Mouse (Mus musculus): Measurements from ENCODE around the gene Bsg.
A peak's percentile ranks its signal among the peaks of the same experiment; 100 is the strongest.
"Not testable (repeated sequence)": the region's sequence is repeated elsewhere in the genome, so short reads cannot be mapped to it uniquely, and the experiment has no call there.

Bsg gene

DNA sequence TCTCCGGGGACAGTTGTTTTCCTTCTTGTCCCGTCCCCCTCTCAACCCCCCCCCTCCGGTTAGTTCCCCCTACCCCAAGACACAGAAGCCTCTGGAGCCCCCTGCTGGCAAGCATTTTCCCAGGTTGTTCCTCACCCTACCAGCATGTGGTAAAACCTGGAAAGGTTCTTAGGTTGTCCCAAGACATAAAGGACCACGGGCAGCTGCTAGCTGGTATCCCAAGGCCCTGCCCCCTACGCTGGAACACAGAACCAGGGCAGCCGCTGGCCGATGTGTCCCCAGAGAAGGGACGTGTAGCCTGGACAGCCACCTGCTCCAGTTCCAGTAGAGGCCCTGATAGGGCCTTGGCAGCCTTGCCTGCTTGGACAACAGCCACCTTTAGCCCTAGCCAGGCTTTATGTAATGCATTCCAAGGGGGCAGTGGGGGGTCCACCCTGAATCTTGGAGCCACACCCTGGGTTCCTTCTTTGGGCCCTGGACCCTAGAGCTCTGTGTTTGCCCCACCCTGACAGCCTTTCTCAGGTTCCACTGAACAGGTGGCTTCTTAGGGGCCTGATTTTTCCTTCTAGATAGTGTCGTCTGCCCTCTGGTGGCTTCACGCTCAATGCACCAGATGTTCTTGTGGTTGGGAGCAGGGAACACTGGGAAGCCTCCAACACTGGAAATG, 21.2 kb upstream of the Bsg start:
- no peak for DNase-seq (ENCODE audit: low spot score)

DNA sequence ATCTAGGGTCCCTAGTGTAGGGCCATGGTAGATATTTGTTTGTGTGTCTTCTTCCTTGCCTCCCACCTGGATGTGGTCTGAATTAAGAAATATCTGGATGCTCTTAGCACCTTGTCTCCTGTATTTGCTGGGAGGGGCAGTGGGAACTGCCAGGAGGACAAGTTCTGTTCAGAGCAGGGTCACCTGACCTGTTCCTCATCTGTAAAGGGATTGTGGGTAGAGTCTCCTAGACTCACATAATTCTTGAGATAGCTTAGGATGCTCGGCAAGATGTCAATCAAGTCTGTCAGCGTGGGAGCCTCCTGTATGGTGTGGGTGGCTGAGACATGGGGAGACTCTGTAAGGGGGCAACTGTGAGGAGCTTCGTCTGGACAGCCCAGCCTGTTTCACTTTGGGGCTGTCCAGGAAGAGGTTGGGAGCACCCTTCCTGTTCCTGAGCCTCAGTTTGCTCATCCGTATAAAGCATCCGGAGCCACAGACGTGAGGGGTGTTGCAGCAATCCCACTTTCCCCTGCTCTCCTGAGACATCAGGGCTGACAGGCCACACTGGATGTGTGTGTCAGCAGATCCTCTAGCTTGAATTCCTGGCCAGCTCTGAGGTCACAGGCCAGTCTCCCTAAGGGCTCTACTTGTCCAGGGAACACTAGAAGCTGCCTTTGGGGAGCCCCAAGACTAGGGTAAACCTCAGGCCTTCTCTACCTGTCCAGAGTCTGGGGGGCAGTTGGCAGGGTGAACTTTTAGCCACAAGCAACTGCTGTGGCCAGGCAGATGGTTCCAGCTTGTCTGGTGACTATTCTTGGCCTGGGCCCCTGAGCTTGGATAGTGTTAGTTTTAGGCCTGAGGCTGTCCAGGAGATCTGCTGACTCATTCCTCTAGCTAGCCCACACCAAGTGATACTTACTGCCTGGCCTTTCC, 20.3 kb upstream of the Bsg start:
- no peak for DNase-seq (ENCODE audit: low spot score)

DNA sequence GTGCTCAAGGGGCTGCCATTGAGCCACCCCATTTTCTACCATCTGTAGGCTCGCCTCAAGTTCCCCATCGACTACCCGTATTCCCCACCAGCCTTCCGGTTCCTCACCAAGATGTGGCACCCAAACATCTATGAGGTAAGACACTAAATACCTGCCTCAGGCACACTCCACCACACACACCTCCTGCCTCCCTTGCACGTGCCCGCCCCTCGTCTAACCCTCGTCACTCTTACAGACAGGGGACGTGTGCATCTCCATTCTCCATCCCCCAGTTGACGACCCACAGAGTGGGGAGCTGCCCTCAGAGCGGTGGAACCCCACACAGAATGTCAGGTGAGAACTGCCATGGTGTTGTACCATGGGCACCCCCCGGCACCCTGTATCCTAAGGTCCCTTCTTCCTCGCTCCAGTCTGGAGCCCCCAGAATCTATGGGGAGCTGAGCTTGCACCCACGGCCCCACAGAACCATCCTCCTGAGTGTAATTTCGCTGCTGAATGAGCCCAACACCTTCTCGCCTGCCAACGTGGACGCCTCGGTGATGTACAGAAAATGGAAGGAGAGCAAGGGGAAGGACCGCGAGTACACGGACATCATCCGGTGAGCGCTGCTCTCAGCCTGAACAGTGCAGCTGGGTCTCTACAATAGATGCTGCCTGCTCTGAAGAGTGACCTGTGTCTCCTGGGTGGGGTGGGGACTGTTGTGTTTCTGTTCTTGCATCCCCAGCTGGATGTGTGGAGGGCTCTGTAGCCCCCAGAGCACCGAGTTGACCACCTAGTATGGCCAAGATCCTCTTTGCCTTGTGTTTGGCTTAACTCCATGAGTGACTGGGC, 19.3 kb upstream of the Bsg start:
- no peak for DNase-seq (ENCODE audit: low spot score)

DNA sequence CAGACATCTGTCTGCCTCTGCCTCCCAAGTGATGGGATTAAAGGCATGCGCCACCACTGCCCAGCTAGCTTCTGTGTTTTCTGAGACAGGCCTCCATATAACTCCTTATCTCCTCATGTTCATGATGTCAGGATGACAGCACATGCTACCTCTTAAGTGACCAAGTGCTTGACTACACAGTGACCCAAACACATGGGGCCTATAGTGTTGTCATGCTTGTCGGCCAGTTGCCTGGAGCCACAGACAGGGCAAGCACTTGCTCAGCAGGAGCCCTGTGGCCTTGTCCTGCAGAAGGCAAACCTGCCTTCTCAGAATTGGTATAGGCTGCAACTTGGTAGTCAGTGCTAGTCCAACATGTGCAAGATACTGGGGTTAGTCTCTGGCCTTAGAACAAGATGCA, 18.1 kb upstream of the Bsg start:
- DNase-seq (ENCODE audit: low spot score), result no peak

DNA sequence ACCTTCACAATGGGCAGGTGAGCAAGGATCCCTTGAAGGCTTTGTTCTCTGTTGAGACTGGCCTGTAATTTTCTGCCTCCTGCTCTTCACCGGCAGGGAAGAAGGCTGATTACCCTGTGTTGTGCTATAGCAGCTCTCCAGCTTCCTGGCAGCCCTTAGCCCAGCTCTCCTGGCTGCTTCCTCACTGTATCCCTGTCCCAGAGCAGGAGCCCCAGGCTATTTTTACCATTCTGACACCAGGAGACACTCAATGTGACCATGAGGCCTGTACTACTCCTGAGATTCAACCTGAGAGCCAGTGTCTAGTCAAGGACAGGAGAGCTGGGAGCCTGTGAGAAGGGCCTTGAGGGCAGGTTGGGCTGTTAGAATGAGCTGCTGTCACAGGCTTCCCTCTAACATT, 17.6 kb upstream of the Bsg start:
- no peak for DNase-seq (ENCODE audit: low spot score)

DNA sequence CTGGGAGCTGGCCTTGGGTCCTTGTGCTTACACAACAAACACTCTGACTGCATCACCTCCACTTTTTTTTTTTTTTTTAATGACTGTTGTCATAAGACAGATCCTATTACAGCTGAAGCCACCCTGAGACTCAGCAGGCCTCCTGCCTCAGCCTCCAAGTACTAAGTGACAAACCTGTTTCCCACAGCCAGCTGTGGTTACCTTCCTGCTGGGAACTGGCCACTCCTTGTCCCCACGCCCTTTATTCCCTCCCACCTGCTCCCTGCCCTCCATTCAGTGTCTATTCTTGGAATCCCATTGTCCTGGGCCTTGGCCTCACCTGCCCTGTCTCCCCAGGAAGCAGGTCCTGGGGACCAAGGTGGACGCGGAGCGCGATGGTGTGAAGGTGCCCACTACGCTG, 16.8 kb upstream of the Bsg start:
- no peak for DNase-seq (ENCODE audit: low spot score)

DNA sequence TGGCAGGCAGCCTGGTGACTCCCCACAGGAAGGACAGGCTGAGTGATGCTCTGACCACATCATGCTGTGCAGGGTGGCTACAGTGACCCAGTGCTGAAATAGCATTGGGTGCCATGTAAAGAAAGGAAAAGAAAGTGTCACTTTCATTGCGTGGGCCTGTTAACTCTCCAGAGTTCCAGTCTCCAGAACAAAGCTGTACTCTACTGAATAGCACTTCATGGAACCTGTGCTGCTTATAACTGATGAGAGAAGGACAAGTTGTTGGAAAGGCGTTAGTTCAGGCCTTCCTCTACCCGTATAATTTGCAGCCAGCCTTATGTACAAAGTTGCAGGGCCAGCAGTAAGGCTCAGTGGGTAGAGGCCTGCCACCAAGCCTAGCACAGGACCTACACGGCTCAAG, 15.6 kb upstream of the Bsg start, which contains the start of gene Gzmm:
TSS of gene Gzmm (plus strand) at position 301 of the 400 bp plus-strand sequence.
- no peak for DNase-seq (ENCODE audit: low spot score)

DNA sequence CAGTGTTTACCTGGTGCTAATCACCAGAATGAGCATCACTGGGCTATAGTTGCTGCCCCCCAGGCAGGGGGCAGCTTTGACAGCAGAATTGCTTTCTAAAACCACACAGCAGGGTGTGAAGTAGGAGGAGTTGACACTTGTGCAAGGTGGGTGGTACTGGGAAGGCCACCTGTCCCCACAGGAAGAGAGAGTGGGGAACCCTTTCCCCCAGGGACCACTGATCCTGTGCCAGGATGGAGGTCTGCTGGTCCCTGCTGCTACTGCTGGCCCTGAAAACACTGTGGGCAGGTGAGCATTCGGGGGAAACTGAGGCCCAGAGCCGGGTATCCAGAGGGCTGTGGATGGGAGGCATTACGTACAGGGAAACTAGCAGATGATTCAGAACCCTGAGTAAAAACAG, 15.1 kb upstream of the Bsg start:
- DNase-seq (ENCODE audit: low spot score), result no peak

DNA sequence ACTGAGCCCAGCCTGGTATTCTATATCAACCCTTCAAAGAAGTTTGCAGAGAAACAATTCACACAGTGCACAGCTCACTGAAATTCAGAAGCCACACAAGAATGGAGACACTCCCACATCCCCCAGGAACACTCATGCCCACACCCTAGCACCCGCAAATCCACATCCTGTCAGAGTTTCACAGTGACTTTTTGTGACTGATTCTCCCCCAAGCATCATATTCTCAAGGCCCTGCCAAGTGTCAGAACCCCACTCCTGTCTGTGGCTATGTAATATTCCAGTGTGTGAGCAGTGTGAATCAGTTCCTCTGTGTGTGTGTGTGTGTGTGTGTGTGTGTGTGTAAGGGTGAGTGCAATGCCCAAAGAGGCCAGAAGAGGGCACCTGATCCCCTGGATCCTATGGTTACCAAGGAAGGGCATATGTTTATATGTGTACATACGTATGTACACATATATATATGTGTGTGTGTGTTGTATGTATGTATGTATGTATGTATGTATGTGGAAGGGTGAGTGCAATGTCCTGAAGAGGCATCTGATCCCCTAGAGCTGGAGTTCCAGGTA, 12.2 kb upstream of the Bsg start:
- no peak for DNase-seq (ENCODE audit: low spot score)

DNA sequence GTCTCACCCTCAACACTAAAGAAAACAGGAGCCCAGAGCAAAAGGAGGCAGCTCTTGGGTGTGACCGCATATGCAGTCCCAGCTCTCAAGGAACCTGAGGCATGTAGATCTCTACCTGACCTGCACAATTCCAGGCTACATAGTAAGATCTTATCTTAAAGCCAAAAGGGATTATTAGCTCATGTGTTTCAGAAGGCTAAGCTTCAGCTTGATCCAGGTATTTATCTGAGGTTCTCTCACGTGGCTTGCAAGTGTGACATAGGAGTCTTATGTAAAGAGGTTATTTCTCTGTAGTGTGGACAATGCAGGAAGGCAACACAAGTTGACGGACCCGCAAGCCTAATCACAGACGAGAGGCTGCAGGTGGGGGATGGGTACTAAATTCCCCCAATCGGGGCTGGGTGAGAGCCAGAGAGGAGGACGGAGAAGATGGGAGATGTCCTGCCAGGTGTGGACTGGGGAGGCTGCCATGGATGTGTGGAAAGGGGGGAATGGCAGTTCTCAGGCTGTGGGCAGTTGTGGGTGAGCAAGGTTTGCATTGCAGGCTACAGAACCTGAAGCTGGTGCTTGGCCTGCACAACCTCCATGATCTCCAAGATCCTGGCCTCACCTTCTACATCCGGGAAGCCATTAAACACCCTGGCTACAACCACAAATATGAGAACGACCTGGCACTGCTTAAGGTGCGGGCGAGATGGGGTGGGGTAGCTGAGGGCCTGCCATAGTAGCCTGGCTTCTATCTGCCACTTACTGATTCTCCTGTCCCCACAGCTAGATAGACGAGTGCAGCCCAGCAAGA, 10.5 kb upstream of the Bsg start:
- DNase-seq (ENCODE audit: low spot score), result no peak

DNA sequence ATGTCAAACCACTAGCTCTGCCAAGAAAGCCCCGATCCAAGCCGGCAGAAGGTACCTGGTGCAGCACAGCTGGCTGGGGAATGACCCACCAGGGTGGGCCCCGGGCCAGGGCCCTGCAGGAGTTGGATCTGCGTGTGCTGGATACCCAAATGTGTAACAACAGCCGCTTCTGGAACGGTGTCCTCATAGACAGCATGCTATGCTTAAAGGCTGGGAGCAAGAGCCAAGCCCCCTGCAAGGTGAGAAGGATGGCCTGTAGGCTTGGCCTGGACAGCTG, 10.0 kb upstream of the Bsg start:
- DNase-seq (ENCODE audit: low spot score), result no peak

DNA sequence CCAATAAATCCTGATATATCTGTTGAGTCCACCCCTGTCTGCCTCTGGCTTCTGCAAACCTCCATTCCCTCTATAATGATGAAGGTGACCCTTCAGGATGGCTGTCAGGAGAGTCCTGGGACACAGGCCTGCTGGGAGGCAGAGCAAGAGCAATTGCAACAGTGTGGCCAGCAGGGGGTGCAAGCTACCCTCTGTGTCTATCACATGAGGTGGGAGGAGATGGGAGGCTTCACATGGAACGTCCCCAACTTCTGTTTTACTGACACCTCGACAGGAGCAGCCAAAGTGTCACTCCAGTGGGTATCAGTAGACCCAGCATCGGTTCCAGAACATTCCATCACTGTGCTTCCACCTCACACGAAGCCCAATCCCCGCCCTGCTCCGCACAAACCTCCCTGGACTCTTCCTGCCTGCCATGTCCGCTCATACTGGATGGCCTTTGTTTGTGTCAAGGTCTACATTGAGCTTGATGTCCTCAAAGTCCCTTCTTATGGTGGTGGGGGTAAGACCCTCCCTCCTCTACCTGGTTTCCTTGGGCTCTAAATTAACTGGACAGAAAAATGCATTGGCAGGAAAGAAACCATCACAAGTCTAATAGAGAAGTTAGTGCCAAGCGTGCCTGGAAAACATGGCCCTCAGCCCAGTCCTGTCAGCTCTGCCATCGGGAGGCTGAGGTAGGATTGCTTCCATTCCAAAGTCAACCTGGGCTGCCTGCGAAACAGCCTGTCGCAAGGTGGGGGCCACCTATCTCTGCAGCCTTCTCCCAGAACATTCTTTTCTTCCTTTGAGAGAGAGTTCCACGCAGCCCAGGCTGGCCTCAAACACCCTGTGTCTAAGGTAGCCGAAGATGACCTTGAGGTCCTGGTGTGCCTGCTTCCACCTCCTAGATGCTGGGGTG, 8.8 kb upstream of the Bsg start:
- peak; percentile 64 for DNase-seq (ENCODE audit: low spot score)

DNA sequence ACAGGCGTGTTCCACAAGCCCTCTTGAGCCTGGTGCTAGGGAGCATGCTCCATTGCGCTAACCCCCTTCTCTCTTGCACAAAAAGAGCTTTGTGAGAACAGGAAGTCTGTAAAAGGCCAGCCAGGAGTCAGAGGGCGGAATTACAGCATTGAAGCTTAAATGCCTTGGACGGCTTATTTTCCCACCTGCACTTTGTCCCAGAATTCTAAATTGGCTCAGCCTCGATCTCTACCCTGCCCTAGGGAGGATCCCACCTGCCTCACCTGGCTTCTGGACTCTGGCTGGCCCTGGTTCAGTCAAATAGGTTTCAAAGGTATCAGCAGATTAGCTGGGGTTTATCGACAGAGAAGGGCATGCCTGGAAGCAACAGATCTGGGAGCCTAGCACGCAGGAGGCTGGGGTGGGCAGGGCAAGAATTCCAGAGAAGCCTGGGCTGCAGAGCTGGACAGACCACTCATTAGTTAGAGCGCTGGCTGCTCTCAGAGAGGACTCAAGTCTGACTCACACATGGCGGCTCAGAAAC, 8.1 kb upstream of the Bsg start:
- DNase-seq (ENCODE audit: low spot score), result no peak

DNA sequence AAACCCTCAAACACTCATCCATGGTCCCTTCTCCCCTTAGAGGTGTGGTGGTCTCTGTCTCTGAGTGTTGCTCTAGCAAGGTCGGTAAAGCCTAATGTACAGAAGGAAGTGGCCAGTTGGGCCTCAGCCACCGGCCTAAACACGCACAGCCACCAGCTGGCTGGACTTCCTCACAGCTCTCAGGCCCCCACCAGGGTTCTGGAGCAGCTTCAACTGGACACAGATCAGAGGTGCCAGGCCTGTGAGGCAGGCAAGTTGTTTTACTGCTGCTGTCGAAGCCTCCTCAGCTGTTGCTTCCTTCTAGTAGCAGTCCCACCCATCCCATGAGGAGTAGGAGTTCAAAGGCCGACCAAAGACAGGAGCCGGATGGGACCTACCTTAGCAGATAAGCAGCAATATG, 6.4 kb upstream of the Bsg start:
- DNase-seq (ENCODE audit: low spot score), result no peak

DNA sequence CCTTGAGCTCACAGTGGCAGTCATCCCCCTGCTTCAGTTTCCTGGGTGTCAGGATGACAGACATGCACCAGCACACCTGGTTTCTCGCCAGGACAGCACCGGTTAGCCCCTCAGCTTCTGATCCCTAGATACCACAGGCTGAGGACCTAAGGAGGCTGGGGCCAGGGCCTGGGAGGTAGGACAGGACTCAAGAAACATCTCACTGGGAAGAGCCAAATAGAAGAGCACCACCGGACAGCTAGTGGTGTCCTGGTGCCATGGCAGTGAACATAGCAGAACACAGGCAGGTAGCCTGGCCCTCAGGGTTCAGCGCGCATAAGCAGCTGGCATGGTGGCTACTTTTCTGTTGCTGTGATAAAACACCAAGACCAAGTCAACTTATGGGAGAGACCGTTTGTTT, 5.8 kb upstream of the Bsg start:
- no peak for DNase-seq (ENCODE audit: low spot score)

DNA sequence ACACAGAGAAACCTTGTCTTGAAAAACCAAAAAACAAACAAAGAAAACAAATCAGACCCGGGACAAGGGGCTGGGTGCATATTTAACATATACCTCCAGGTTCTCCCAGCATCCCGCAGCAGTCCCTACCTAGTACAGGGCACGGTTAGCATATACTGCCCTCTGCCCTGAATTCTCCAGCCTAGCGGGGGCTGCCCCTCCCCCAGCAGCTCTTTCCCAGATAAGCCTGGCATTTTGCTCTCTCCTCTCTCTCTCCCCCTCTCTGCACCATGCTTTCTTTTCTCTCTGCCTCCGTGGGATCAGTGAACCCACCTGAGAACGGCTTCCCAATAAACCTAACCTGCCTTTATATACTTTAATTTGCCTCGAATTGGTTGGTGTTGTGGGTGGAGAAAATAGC, 3.6 kb upstream of the Bsg start:
- DNase-seq (ENCODE audit: low spot score), result no peak

DNA sequence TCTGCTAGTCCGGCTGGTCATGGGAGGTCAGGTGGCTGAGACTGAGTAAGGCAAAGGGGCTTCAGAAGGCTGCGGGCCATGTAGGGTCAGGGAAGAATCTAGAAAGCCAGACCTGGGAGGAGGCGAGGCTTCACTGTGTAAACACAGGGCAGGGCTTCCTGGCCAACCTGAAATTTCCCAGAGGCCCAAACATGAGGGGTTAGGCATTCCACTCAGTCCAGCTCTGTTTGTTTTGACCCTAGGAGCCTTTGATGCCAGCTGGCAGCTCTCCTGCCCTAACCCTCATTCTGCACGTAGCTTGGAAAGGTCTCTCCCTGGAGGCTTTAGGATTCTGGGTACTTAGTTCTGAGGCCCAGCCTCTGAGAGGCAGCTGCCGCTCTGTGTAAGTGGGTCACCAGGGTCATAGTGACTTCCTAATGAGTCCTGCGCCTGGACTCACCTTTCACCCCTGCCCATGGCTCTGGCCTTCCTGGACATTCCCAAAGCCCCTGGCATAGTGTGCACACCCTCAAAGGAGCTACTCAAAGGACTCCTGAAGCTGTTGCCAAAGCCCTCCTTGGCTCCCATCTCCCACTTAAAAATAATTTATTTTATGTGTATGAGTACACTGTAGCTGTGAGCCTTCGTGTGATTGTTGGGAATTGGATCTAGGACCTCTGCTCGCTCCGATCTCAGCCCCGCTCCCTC, 2.7 kb upstream of the Bsg start:
- no peak for DNase-seq (ENCODE audit: low spot score)

DNA sequence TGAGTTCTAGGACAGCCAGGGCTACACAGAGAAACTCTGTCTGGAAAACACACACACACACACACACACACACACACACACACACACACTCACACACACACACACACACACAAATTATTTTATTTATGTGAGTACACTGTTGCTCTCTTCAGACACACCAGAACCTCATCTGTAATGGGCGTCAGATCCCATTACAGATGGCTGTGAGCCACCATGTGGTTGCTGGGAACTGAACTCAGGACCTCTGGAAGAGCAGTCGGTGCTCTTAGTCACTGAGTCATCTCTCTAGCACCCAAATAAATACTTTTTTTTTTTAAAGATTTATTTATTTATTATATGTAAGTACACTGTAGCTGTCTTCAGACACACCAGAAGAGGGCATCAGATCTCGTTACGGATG, 1.3 kb upstream of the Bsg start:
- DNase-seq (ENCODE audit: low spot score), result not testable (repeated sequence)

DNA sequence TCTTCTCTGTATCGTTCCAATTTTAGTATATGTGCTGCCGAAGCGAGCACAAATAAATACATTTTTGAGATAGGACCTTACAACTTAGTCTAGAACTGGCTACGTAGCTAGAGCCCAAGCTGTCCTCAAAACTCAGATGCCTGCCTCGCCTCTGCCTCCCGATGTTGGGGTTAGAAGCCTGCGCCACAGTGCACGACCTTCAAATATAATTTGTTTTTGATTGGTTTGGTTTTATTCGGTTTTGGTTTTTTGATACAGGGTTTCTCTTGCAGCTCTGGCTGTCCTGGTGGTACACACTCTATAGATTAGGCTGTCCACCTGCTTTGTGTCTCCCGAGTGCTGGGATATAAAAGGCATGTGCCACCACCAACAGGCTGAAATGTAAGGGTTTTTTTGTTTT, 750 bp upstream of the Bsg start:
- no peak for DNase-seq (ENCODE audit: low spot score)

DNA sequence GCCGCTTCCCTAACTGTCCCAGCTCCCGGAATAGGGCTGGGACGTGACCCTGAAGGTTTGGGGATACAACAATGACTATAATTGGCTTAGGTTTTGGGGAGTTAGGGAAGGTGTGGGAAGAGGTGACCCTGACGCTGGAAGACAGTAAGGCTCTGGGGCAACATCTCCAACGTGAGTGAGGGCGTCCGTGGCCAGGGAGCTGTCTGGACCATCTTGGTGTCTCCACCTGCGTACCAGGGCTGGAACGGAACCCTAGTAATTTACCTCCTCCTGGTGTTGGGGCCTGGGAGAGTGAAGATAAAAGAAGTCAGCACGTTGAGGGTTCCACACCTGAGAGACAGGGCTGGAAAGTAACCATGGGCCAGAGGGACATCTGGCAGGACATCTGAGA, 674 bp downstream of the Bsg start:
- no peak for DNase-seq (ENCODE audit: low spot score)
